Mouse (Mus musculus): ENCODE measurements around the gene Cnpy2.
"Not testable (repeated sequence)": the region's sequence is repeated elsewhere in the genome, so short reads cannot be mapped to it uniquely, and the experiment has no call there.

Gene Cnpy2

DNA sequence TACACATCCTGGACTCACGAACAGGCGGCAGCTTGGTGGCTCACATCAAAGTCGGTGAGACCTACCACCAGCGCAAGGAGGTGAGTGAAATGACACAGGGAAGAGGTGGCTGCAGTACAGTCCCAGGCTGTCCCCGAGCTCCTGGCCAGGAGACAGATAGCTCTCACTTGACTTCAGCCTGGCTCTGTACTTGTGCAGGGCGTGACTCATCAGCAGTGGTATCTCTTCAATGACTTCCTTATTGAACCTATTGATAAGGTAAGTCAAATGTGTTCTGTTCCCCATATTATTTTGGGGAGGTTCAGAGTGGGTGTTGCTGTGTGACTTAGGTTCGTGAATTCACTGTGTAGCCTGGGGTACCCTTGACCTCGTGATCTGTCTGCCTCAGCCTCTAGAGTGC, 6.7 kb upstream of the Cnpy2 start:
- DNase-seq (ENCODE audit: low spot score), result no peak

DNA sequence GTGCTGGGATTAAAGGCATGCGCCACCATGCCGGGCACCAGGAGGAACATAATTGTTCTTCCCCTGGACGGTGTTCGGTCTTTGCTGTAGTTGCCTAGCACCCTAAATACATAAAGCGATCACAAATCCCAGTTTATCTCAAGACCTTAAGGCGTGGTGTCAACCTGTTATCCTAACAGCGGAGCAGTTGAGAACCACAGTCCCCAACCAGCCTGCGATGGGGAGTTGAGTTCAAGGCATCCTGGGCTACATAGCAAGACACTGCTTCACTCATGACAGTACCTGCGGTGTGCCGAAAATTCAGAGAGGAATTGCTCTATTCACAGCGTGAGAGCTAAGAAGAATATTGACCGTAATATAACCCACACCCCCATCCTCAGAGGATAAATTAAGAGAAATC, 618 bp upstream of the Cnpy2 start:
- DNase-seq (ENCODE audit: low spot score), result no peak

DNA sequence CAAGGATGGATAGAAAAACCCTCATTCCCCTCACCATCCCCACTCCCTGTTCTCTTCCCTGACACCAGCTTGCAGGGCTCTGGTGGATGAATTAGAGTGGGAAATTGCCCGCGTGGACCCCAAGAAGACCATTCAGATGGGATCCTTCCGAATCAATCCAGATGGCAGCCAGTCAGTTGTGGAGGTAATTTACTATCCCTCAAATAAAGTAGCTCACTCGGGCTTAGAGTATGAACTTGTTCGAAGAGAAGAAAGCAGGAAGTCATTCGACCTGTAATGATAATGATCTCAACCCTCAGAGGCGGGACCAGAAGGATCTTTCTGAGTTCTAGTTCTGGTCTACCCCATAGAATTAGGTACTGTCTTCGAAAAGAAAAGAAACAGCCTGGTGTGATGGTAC, 1.3 kb downstream of the Cnpy2 start:
- no peak for DNase-seq (ENCODE audit: low spot score)

DNA sequence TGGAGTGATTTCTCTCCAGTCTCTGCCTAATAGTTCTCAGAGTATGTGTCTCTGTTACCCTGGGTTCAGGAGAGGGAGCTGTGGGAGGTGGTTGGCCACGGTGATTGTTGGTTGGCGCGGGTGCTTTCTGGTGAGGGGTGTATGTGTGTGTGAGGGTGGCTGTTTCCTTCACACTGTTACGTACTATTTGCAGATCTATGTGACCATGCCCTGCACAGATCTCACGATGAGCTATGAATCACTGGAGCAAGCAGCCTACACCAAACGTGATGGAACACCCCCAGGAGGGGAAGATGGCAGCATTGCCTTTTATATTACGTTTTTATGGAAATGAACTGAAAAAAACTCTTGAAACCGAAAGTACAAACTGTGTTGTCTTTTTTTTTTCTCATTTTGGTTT, 4.6 kb downstream of the Cnpy2 start:
- DNase-seq (ENCODE audit: low spot score), result no peak

DNA sequence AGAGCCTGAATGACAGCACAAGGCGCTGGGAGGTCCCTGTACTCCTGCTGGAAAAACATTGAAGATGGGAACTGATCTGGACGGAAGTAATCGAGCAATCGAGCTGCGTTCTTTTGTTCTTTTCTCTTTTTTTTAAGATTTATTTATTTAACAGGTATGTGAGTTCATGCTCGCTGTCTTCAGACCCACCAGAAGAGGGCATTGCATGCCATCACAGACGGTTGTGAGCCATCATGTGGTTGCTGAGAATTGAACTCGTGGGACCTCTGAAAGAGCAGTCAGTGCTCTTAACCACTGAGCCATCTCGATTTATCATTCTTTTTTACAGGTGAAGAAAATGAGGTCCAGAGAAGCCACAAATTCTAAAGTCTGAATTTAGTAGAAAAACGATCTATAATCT, 5.4 kb downstream of the Cnpy2 start:
- no peak for DNase-seq (ENCODE audit: low spot score)

DNA sequence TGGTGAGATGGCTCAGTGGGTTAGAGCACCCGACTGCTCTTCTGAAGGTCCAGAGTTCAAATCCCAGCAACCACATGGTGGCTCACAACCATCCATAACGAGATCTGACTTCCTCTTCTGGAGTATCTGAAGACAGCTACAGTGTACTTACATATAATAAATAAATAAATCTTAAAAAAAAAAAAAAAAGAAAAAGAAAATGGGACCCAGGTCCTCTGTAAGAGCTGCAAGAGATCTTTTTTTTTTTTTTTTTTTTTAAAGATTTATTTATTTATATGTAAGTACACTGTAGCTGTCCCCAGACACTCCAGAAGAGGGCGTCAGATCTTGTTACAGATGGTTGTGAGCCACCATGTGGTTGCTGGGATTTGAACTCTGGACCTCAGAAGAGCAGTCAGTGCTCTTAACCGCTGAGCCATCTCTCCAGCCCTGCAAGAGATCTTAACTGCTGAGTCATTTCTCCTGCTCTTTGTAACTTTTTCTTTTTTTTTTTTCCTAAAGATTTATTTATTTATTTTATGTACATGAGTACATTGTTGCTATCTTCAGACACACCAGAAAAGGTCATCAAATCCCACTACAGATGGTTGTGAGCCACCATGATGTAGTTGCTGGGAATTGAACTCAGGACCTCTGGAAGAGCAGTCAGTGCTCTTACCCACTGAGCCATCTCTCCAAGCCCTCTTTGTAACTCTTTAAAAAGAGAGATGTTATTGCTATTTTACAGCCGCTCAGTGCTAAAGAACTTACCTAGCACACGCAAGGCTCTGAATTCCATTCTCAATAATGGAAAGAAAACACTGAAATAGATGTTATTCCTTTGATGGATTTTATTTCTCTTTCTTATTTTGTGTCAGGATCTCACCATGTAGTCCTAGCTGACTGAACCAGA, 10.3 kb downstream of the Cnpy2 start:
- DNase-seq (ENCODE audit: low spot score), result not testable (repeated sequence)

DNA sequence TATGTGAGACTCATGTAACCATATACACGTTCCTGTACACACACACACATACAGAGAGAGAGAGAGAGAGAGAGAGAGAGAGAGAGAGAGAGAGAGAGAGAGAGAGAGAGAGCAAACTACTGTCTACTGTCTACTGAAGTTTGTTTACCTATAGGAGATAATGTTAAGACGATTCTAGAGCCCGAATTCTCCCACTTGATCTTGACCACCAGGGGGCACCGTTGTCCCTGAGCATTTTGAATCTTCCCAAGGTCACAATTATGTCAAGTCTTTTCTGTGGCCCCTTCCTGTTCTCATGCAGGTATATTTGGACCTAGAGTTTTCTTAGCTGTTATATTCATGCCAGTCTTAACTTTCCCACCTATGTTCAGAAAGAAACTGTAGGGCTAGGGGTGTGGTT, 13.3 kb downstream of the Cnpy2 start:
- DNase-seq (ENCODE audit: low spot score), result peak; percentile 78

DNA sequence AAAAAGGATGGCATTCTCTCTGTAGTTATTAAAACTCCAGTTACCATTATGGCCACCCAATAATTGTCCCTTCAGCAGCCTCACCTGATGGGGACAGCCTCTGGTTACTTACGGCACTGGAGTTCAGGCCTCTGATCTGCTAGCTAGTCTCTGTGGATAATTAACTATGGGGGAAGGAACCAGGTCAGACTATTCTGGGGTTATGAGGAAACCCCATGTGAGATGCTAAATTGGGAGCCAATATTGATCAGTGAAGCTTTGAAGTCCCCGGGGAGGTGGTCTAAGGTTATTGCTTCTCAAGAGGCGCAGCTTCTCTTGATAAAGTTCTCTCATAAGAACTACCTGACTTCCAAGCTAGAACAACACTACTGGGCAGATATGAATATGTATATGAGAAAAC, 13.9 kb downstream of the Cnpy2 start:
- no peak for DNase-seq (ENCODE audit: low spot score)

DNA sequence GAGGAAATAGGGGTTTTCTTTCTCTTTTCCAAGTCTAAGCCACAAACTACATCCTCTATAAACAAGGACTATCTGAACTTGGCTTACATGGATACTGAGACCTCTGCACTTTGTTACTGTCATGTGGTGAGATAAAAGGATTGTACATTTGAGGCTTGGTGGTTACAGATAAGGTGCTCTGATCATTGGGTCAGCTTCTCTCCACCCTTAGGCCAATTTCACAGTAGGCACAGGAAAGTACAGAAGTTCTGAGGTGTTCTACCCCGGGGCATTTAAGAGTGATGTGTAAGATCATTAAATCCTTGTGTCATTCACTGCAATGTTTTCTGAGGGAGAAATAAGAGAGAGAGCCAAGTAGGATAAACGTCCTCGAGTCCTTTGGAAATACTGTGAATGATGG, 14.3 kb downstream of the Cnpy2 start:
- no peak for DNase-seq (ENCODE audit: low spot score)

DNA sequence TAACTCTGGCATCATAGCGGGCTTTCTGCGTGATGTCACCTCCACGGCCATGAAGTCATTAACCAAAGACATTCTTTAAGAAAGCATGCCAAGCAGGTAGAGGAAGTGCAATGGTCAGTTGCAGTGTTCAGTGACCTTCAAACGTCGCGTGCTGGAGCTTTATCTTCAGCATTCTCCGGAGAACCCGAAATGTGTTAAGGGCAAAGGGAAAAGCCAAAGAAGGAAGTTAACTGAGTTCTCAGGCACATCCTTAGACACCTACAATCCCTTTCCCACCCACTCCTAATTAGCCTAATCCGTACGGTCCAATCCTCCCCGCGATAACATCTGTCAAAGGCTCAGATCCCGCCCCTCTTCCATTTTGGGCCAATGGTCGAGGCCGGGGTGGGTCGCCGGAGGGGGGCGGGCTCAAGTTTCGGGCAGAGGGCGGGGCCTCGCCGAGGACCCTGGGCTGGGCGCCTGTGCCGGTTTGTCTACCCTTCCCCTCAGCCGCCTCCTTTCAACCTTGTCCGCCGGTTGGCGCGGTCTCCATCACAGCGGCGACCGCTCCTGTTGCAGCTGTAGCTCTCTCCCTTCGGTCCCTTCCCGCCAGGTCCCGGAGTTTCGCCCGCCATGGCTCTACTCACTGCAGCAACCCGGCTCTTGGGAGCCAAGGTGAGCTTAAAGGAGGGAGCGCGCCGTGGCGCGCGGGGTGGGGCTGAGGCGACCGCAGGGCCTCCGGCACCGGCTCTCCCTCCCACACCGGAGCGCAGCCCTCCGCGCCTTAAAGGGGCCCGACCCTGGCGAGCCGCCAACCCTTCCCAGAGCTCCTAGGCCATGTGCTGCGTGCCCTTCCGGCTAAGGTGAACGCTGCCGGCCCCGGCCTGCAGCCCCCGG, 15.3 kb downstream of the Cnpy2 start, which contains the start of gene Cs:
TSS of gene Cs (plus strand) at position 429 of the 876 bp plus-strand sequence.
- peak; percentile 96 for DNase-seq (ENCODE audit: low spot score)

DNA sequence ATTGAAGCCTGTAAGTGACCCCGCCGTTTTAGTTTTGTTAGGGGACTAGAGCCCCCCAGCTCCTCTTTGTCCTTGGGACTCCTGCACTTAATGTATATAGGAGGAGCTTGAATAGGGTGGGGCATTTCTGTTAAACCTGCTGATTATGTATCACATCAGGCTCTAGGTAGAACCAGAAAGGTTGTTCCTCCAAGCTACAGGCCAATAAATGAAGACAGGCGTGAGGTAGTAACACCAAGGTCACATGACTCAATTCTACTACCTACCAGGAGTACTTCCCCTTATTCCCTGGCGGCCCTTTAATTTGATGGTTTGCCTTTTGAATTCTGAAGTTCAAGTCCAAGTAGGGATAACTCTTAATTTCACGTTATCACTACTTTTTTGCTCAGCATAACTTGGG, 16.2 kb downstream of the Cnpy2 start:
- no peak for DNase-seq (ENCODE audit: low spot score)

DNA sequence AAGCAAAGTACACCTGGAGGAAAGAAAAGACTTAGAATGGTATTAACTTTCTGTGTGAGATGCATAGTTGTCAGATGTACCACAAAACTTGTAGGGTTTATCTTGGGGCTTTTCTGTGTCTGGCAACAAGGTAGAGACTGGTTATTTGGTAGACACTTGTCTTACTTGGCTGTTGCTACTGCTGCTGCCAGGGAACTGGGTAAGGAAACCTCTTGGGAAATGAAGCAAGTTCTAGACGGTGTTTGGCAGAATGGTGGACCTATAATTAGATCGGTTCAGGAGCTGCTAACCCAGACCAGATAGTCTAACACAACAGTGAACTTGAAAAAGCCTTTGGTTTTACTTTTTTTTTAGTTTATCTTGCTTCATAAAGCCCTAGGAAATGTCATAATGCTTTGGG, 16.7 kb downstream of the Cnpy2 start:
- no peak for DNase-seq (ENCODE audit: low spot score)

DNA sequence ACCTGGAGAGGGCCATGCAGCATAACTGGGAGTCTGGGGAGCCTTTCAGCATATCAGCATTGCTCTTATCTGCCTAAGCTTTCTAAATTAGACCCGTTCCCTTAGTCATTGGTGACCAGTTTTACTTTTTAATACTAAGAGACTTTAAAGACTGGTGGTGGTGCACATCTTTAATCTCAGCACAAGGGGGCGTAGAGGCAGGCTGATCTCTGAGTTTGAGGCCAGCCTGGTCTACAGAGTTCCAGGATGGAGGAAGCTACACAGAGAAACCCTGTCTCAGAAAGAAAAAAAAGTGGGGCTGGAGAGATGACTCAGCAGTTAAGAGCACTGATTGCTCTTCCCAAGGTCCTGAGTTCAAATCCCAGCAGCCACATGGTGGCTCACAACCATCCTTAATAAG, 18.0 kb downstream of the Cnpy2 start:
- DNase-seq (ENCODE audit: low spot score), result no peak

DNA sequence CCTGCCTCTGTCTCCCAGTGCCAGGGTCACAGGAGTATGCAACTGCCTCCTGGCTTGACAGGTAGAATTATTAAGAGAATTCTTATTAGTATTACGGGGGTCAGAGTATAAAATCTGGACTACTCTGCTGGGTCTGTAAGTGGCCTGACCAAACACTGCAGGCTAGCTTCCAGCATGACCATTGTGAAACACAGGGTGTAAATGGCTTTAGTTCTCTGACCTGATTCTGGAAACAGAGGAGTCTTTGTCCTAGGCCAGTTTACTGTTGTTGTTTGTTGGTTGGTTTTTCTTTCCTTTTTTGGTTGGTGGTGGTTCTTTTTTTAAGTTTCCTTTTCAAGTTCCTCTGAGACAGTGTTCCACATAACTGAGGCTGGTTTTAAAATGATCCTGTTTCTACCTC, 21.2 kb downstream of the Cnpy2 start:
- DNase-seq (ENCODE audit: low spot score), result no peak

DNA sequence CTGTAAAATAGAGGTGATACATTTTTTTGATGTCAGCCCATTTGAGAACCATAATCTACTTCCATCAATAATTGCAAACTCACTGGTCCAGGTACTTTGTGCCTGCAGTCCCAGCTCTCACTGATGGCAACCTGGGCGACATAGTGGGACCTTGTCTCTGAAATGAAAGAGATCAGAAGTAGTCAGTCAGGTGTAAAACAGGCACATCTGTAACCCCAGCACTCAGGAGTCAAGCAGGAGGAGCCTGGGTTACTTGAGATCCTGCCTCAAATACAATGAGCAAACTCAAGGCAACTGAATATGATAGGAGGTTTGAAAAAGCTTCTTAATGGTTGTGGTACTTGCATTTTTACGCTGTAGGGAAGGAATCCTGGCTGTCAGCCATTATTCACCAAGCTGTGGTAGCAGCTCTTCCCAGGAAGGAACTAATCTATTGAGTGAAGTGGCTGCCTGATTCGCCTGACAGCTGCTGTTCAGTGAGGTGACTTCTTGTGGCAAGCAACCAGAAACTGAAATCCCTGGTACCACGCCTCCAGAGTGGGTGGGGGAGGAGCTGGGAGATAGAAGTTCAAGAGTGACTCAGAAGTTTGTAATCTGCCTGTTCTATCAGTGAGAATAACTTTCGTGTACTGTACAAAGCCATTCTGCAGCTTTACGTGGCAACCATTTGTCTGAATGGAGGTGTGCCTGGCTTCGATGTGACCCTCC, 22.5 kb downstream of the Cnpy2 start:
- peak; percentile 63 for DNase-seq (ENCODE audit: low spot score)

DNA sequence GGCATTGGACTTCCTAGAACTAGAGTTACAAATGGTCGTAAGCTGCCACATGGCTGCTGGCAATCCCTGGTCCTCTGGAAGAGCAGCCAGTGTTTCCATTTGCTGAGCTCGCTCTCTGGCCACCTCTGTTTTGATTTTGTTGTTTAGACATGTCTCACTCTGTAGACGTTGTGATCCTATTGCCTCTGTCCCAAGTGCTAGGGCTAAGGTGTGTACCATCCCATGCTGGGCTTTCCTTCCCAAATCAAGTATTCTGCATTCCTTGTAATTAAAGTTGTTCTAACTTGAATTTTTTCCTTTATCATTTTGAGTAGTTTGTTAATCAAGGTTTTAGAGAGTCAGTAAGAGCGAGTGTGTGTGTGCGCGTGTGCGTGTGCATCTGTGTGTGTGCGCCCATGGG, 25.3 kb downstream of the Cnpy2 start:
- no peak for DNase-seq (ENCODE audit: low spot score)

DNA sequence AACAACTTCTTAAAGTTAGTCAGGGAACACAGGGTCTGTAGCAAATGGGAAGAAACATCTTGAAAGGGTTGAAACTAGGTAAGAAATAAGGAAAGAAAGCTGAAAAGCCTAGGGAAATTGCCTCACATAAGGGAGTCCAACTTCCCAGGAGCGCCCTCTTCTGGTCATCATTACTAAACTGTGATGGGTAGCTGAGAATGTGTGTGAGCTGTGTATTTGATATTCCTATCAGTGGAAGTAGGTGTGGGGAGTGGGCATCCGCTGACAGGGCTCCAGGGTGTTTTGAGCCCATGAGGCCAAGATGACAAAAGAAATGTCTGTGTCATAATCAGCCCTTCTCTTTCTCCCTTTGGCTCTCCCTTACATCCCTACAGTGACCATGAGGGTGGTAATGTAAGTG, 36.5 kb downstream of the Cnpy2 start:
- DNase-seq (ENCODE audit: low spot score), result peak; percentile 53

DNA sequence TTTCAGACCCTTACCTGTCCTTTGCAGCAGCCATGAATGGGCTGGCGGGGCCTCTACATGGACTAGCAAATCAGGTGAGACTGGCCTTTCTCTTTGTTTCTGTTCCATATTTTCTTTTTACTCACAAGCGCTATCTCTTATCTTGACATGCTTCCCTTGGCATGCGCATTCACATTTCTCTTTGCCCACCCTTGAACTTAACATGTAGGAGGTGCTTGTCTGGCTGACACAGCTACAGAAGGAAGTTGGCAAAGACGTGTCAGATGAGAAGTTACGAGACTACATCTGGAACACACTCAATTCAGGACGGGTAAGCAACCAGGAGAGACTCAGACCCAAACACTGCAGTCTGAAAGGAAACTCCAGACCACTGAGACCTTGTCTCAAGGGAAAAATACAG, 37.0 kb downstream of the Cnpy2 start:
- no peak for DNase-seq (ENCODE audit: low spot score)

DNA sequence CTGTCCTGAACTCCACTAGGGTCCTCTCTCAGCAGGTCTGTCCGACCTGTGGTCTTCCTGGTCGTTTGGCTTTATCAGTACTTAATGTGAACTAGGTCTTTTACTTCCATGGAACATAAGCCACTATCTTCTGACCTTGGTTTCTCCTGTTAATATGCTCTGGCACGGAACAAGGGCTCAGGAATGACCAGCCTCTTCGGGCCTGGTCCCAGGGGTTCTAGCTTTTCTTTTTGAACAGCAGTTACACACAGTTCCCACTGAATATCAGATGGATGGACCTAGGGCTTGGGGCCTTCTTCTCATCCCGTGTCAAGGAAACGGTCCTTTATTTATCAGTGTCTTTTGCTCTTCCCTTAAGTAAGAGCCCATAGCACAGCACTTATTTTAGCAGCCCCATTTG, 39.6 kb downstream of the Cnpy2 start:
- no peak for DNase-seq (ENCODE audit: low spot score)

DNA sequence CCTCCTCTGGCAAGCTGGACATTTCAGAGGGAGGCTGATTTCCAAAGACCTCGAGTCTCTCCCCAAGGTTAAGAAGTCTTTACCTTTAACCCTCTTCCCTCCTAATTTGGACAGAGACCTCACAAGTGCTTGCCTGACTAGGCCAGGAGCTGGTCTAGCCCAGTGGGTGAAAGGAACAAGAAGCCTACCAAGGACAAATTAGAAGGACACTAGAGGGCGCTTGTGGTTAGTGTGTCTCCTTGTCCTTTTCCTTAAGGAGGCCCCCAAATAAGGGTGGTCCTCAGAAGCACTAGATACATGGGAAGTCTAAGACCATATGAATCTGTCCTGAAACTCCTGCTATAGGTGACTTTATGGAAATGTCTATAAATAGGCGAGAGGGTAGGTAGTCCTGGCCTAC, 40.3 kb downstream of the Cnpy2 start:
- no peak for DNase-seq (ENCODE audit: low spot score)

DNA sequence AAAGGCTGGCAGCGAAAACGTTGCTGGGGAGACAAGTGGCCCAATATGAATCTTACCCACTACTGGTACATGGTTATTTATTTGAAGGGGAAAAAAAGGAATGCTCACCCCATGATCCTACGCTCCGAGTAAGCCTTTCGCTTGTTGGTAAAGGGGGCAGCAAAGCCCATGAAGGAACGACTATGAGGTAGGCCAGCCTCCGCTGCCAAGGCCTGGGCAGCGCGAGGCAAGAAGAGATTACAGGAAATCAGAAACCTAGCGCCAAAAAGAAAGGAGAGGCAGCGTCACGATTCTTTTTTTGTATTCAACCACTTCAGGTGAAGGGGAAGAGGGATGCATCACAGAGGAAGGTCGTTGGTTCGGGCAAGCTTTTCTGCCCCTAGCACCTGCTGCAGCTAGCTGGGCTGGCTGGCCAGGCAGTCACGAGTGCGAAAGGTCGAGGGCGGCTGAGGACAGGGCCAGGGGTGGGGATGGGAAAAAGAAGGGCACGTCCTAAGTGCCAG, 45.7 kb downstream of the Cnpy2 start:
- DNase-seq (ENCODE audit: low spot score), result no peak

Measured in urinary bladder, postnatal 25 days (tissue).